Mouse (Mus musculus): Measurements from ENCODE around the gene Sept10. TPM values are rescaled to one million over a fixed set of nuclear protein-coding genes. Genes with fewer than 3 reads are reported as not detected.

Gene Sept10
- total and polyA plus RNA-seq, 3 experiments: not detected

DNA sequence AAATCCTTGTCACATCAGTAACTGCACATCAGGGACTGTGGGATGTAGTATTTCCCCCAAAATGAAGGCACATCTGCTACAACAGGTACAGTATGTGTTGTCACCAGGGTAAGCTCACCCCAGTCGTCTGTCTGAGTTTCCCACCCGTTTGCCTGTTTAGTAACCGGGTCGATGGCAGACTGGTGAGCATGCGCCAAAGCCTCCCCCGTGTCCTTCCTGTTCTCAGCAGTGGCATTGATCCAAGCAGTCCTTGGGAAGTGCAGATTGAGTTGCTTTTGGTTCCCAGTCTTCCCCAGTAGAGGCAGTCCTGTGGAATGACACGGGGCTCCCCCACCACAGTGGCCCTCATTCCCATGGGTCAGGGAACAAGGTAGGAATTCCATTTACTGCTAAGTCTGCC lies 111.3 kb downstream of the Sept10 start:
- Histone ChIP-seq H3K27ac (ENCODE audit: control insufficient read depth, low read depth, low read length) (no peak overlapping the region), H3K79me2 (ENCODE audit: control insufficient read depth, insufficient read depth, low read length, poor library complexity) (no peaks in the 10 kb centered on the region), H3K9ac (ENCODE audit: control insufficient read depth, low read depth, low read length, poor library complexity, severe bottlenecking) (no peak overlapping the region), H3K4me3 (ENCODE audit: control insufficient read depth in 1 of 2, insufficient read depth in 1 of 2, low read depth in 2 of 2, low read length in 2 of 2) (no peak overlapping the region), H3K36me3 (ENCODE audit: control insufficient read depth in 1 of 2, insufficient read depth in 2 of 2, low read length in 2 of 2) (no peaks in the 10 kb centered on the region), H3K4me1 (ENCODE audit: control insufficient read depth in 1 of 2, insufficient read depth in 2 of 2, low read length in 2 of 2) (no peaks in the 10 kb centered on the region), H3K27me3 (ENCODE audit: control insufficient read depth in 1 of 2, insufficient read depth in 2 of 2, low read length in 2 of 2) (no peaks in the 10 kb centered on the region), H3K9me3 (replicated peaks; ENCODE audit: insufficient read depth, low read length) (no peaks in the 10 kb centered on the region)
- no peak for DNase-seq (ENCODE audit: low read depth, low spot score)
- TF ChIP-seq TCF12 (IDR thresholded peaks at IDR 0.05; ENCODE audit: low read depth, low read length) (no peak), ZNF384 (IDR thresholded peaks at IDR 0.05; ENCODE audit: low read depth, low read length) (no peak), MXI1 (IDR thresholded peaks at IDR 0.05; ENCODE audit: low read depth, low read length) (no peak), KAT2A (conservative IDR thresholded peaks at IDR 0.05; ENCODE audit: low read depth, low read length) (no peak), MYB (IDR thresholded peaks at IDR 0.05; ENCODE audit: low read depth, low read length) (no peak), UBTF (IDR thresholded peaks at IDR 0.05; ENCODE audit: borderline replicate concordance, insufficient read depth, low read depth, low read length) (no peak)

DNA sequence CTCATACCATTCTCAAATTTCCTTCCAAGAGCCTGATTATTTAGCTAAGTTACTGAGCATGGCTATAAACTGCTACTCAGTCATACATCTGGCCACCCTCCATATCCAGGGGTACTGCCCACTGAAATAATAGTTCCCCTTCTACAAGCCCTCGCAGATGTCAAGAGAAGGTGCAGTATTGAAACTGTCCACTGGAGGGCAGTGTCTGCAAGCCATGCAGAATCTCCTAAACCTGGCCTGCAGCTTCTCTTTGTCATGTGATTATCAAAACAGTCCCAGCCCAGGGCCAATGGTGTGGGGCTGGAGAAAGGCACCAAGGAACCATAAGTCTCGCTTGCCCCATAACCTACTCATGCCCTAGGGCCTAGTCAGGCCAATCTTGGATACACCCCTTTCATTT lies 112.6 kb downstream of the Sept10 start:
- Histone ChIP-seq H3K4me3 (ENCODE audit: control insufficient read depth in 1 of 2, insufficient read depth in 1 of 2, low read depth in 2 of 2, low read length in 2 of 2) (no peak overlapping the region), H3K9me3 (replicated peaks; ENCODE audit: insufficient read depth, low read length) (no peaks in the 10 kb centered on the region), H3K27ac (ENCODE audit: control insufficient read depth, low read depth, low read length) (no peak overlapping the region), H3K27me3 (ENCODE audit: control insufficient read depth in 1 of 2, insufficient read depth in 2 of 2, low read length in 2 of 2) (no peaks in the 10 kb centered on the region), H3K79me2 (ENCODE audit: control insufficient read depth, insufficient read depth, low read length, poor library complexity) (no peaks in the 10 kb centered on the region), H3K9ac (ENCODE audit: control insufficient read depth, low read depth, low read length, poor library complexity, severe bottlenecking) (no peak overlapping the region), H3K36me3 (ENCODE audit: control insufficient read depth in 1 of 2, insufficient read depth in 2 of 2, low read length in 2 of 2) (no peaks in the 10 kb centered on the region), H3K4me1 (ENCODE audit: control insufficient read depth in 1 of 2, insufficient read depth in 2 of 2, low read length in 2 of 2) (no peaks in the 10 kb centered on the region)
- DNase-seq (ENCODE audit: low read depth, low spot score): peak; percentile 64
- TF ChIP-seq MYB (IDR thresholded peaks at IDR 0.05; ENCODE audit: low read depth, low read length): no peak
- TF ChIP-seq BHLHE40 (IDR thresholded peaks at IDR 0.05; ENCODE audit: borderline replicate concordance, low read depth, low read length): no peak
- no peak for TF ChIP-seq MXI1 (IDR thresholded peaks at IDR 0.05; ENCODE audit: low read depth, low read length)
- no peak for TF ChIP-seq MAZ (IDR thresholded peaks at IDR 0.05; ENCODE audit: low read depth, low read length)
- TF ChIP-seq TBP (IDR thresholded peaks at IDR 0.05; ENCODE audit: low read depth, low read length): no peak
- peak; percentile 73 for TF ChIP-seq SMC3 (IDR thresholded peaks at IDR 0.05; ENCODE audit: low read depth, low read length)
- peak; percentile 80 for TF ChIP-seq RAD21 (IDR thresholded peaks at IDR 0.05; ENCODE audit: low read depth, low read length)
- no peak for TF ChIP-seq ZMIZ1 (IDR thresholded peaks at IDR 0.05; ENCODE audit: low read depth, low read length)
- TF ChIP-seq NELFE (IDR thresholded peaks at IDR 0.05; ENCODE audit: low read depth, low read length): no peak
- TF ChIP-seq USF1 (IDR thresholded peaks at IDR 0.05; ENCODE audit: low read depth, low read length): peak; percentile 72
- no peak for TF ChIP-seq UBTF (IDR thresholded peaks at IDR 0.05; ENCODE audit: borderline replicate concordance, insufficient read depth, low read depth, low read length)
- TF ChIP-seq KAT2A (conservative IDR thresholded peaks at IDR 0.05; ENCODE audit: low read depth, low read length): no peak
- TF ChIP-seq HCFC1 (IDR thresholded peaks at IDR 0.05; ENCODE audit: low read depth, low read length): no peak
- TF ChIP-seq EP300 (IDR thresholded peaks at IDR 0.05; ENCODE audit: low read depth in 1 of 2, low read length in 2 of 2): no peak
- no peak for TF ChIP-seq MYC (IDR thresholded peaks at IDR 0.05; ENCODE audit: low read depth, low read length)
- TF ChIP-seq TAL1 (IDR thresholded peaks at IDR 0.05; ENCODE audit: low read length): no peak
- TF ChIP-seq USF2 (IDR thresholded peaks at IDR 0.05; ENCODE audit: borderline replicate concordance in 1 of 2, insufficient read depth in 1 of 2, low read depth in 1 of 2, low read length in 2 of 2): no peak
- TF ChIP-seq GATA1 (IDR thresholded peaks at IDR 0.05; ENCODE audit: low read depth, low read length): no peak
- no peak for TF ChIP-seq MAFK (IDR thresholded peaks at IDR 0.05; ENCODE audit: borderline replicate concordance, low read depth, low read length)
- TF ChIP-seq CHD1 (IDR thresholded peaks at IDR 0.05; ENCODE audit: low read depth, low read length): no peak
- no peak for TF ChIP-seq ZNF384 (IDR thresholded peaks at IDR 0.05; ENCODE audit: low read depth, low read length)
- TF ChIP-seq ZC3H11A (IDR thresholded peaks at IDR 0.05; ENCODE audit: low read depth, low read length): peak; percentile 54
- no peak for TF ChIP-seq GABPA (IDR thresholded peaks at IDR 0.05; ENCODE audit: low read depth, low read length)
- peak; percentile 80 to 87 (median 87) for TF ChIP-seq CTCF (IDR thresholded peaks at IDR 0.05 in 2 of 3, conservative IDR thresholded peaks at IDR 0.05 in 1 of 3; ENCODE audit: control insufficient read depth in 1 of 3, insufficient read depth in 1 of 3, low read depth in 2 of 3, low read length in 3 of 3, poor library complexity in 1 of 3, severe bottlenecking in 1 of 3)
- no peak for TF ChIP-seq RCOR1 (IDR thresholded peaks at IDR 0.05; ENCODE audit: low read depth, low read length)
- TF ChIP-seq ELF1 (IDR thresholded peaks at IDR 0.05; ENCODE audit: low read depth, low read length): no peak
